Mouse (Mus musculus) frontal cortex, adult (tissue): ENCODE results near the gene Kcnq2.
A peak's percentile ranks its signal among the peaks of the same experiment; 100 is the strongest.

Source experiments
- ATAC-seq: cut with Nextera tagmentation; 2 replicates; pipeline ENCODE4 v1.9.2; 2017; ENCODE audit warnings: mild to moderate bottlenecking, moderate library complexity, mixed read lengths; ENCODE audit not compliant: low TSS enrichment

The Kcnq2 gene

GRCm38 (mm10) chr2:181147546-181148317 lies 12.6 kb upstream of the Kcnq2 start:
- no peak for ATAC-seq

- ATAC-seq, result no peak
Observed at GRCm38 (mm10) chr2:181146976-181147545, 12.0 kb upstream of the Kcnq2 start.

- no peak for ATAC-seq
Observed at GRCm38 (mm10) chr2:181144675-181145074, 9.6 kb upstream of the Kcnq2 start.

- peak; percentile 11; the same call in 1 of the 2 replicates for ATAC-seq
Observed at GRCm38 (mm10) chr2:181143509-181144276, 8.6 kb upstream of the Kcnq2 start.

DNA sequence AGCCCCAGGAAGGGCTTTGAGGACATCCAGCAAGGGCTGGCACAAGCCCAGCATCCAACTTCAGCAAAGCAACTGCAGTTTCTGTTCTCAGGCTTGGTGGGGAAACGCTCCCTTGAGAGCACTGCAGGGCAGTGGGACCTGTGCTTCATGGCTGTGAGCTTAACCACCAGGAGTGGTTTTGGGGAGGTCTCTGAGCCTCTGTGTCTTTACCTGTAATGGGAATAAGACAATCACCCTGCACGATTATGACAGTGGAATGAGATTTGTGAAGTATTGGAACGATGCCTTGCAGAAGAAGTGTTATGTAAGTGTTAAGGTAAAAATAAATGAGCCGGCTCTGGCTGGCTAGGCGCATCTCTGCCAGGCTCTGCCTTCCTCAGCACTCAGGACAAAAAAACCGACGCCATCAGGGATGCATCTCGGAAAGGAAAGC lies 7.6 kb upstream of the Kcnq2 start:
- ATAC-seq, result peak; percentile 40

DNA sequence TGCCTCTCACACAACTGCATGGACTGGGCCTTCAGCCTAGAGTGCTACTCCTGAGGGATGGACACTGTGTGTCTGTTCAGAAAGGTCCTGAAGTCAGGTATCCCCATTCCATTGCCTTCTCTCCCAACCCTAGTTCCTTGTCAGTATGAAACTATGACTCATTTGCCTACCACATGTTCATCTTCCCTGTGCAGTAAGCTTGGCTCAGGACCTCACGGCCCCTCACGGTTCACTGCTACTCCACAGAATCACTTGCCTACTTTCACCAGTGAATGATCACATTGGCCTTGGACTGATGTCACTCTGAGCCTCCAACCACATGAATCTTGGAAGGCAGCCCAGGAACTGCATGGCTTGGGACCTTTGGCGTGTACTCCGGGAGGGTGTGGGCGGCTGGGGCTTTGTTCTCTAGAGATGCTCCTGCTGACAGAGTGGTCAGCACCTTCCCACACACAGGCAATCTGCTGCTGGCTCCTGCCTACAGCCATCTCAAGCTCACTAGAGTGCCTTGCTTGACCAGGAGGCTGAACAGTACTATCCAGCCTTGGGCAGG lies 4.6 kb upstream of the Kcnq2 start:
- ATAC-seq, result no peak

DNA sequence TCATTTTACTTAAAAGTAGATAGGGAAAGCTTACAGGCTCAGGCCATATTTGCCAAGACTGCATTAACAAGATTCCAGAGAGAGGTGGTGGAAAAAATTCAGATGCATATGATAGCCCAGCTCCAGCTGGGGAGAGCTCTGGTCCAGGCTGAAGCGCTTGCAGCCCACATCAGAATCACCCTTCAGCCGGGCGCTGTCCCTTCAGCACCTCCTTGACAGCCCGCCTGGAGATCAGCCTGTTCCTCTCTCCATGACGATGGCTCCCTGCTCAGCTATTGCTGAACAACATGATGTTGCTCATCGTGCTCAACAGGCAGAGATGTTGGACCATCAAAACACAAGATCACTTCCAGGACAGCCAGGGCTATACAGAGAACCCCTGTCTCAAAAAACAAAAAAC lies 1.8 kb upstream of the Kcnq2 start:
- no peak for ATAC-seq

GRCm38 (mm10) chr2:181135446-181135818 lies 332 bp upstream of the Kcnq2 start:
- ATAC-seq, result no peak

GRCm38 (mm10) chr2:181133837-181134590 lies 1.1 kb downstream of the Kcnq2 start:
- ATAC-seq, result peak; percentile 28; the same call in 1 of the 2 replicates

DNA sequence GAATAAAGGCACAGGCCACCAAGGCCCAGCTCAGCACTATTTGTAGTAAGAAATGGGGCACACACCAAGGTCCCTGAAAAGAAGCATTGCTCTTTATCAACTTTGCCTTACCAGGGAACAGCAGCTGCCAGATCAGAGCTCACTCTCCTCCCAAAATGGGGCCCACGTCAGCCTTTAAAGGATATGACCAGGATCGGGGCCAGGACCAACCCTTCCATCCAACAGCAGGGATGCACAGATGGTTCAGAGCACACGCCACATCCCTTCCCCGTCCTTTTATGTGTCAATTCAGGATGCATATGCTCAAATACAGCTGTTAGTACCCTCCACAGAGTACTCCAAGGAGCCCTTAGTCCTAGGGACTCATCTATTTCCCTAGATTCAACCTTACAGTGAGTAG lies 4.9 kb downstream of the Kcnq2 start:
- ATAC-seq, result peak; percentile 33

GRCm38 (mm10) chr2:181128963-181129362 lies 6.1 kb downstream of the Kcnq2 start:
- ATAC-seq, result no peak

DNA sequence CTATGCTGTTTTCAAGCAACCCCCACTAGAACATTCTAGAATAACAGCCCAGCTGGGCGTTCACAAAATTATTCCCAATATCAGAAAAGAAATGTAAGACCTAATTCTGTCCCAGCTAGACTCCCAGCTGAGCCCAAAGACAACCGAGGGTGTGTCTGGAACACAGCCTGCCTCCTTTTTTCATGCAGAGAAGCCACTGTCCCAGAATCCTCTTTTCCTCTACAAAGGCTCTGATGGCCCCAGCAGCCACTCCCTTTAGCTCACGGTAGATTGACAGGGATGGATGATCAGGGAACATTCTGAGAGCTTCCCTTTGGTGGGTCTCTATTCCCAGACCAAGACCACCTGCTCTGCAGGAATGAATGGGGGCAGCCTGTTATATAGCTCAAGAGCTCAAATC lies 7.3 kb downstream of the Kcnq2 start:
- ATAC-seq, result no peak

DNA sequence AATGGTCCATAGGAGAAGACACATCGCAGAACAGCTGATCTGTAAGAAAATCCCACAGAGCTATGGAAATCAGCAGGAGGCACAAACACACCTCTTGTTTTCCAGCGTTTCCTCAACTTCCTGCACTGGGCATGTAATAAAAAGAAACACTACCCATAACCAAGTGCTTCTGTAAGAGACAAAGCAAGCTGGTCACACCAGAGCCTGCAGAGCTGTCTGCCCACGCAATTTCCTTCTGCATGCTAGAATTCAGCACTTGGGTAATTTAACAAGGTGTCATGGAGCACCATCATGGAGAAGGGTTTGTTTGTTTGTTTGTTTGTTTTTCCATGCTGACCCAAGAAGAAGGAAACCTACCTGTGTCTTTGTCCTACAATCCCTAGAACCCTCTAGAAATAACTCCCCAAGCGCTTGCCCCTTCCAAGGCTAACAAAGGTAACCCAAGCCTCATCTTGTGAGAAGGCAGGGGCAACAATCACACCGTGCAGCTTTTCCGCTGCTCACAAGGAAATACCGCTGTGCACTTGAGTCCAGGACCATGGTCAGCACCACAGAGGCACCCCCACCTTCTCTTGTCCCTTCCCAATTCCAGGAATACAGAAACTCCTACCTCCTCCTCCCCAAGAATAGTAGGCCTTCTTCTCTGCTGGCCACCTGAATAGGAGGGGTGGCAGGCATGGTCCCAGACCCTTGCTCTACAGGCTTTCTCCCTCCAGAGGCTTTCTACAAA lies 9.2 kb downstream of the Kcnq2 start:
- ATAC-seq, result peak; percentile 36; the same call in 1 of the 2 replicates

DNA sequence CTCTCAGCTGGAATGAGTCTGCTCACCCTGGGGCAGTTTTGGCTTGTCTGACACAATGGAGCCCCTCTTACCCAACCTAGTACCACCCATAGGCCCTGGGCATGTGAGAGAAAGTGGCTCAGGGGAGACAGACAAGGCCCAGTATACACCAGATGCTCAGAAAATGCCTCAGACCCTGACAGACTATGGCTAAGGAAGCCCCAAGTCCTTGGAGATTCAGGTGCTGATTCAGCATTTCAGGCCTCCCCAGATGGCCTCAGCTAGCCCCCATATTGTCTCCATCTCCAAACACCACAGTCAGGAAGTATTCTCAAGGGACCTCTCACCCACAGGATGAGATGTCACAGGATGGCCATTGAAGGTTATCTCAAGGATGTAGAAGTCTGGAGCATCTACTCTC lies 12.5 kb downstream of the Kcnq2 start:
- no peak for ATAC-seq

DNA sequence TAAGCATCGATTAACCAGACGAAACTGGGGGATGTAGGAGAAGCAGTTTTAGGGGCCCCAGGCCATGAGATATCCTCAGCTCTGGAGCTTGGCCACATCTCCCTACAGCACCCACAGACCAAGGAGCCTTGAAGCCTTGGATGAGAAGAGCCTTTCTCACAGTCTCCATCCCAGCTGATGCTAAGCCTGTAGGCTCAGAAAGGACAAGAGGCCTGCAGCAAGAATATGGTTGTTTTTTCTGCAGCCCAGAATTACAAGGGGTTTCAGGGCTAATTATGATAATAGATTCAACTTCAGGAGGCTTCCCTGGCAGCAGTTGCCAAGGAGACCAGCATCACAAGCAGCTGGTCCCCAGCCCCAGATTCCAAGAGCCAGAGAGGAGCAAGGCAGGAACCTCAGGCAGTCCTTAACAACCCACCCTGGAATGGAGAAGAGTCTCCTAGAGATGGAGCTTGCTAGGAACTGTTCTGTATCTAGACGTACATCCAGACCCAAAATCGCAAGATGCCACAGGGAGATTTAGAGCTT lies 14.1 kb downstream of the Kcnq2 start:
- ATAC-seq, result no peak

DNA sequence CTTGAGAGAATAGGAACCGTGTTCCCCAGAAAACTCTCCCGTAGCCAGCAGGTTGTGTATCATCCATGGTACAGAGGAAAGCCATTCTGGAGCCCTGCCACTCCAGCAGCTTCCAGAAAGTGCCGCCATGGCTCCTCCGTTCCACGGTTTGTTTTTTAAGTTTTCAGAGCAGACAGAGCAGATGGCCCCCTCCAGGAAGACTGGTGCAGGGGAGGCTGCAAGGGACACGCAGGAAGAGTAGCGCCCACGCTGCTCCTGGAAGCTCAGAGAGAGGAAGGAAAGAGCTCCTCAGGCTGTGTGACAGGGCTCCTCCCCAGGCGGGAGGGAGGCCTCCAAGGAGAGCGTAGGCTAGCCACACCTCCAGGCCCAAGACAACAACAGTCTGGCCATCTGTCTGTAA lies 15.1 kb downstream of the Kcnq2 start:
- ATAC-seq, result peak; percentile 89

- ATAC-seq, result no peak
Observed at GRCm38 (mm10) chr2:181116436-181116835, 18.7 kb downstream of the Kcnq2 start.

DNA sequence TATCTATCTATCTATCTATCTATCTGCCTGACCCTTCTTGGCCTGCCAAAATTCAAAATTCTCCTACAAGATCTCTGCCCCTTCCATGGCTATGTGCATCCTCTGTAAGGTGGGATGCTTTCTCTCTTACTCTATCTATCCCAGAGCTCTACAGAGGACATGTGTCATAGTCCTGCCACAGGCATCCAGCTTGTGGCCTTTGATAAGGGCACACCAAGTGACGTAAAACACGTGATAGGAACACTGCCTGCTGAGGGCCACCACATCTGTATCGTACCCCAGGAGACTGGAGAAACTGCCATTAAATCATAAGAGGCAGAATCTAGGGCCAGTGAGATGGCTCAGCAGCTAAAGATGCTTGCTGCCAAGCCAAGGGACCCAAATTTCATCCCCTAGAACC lies 19.7 kb downstream of the Kcnq2 start:
- ATAC-seq, result no peak

DNA sequence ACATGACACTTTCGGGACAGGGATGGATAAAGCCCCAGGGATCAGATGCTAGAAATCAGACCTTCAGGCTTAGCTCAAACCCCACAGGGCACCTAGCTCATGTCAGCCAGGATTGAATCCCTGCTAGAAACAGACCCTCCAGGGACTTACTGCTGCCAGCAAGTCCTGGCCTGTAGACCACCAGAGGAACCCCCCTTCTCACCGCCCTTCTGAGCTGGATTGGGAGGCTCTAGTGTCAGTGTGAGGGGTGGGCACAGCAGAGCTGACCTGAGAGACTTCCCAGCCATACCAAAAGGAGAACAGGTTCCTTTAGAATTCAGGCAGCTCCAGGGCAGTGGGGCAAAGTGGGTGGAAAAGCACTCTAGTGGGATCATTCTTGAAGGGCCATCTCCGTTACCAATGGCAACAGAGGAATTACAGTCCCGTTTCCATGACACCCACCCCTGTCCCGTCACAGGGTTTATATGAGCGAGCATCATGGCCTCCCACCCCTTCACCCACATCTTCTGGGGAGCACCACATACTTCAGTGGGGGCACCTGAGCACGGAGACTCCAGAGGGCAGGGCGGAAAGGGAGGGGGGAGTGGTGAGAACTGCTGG lies 21.2 kb downstream of the Kcnq2 start:
- no peak for ATAC-seq

DNA sequence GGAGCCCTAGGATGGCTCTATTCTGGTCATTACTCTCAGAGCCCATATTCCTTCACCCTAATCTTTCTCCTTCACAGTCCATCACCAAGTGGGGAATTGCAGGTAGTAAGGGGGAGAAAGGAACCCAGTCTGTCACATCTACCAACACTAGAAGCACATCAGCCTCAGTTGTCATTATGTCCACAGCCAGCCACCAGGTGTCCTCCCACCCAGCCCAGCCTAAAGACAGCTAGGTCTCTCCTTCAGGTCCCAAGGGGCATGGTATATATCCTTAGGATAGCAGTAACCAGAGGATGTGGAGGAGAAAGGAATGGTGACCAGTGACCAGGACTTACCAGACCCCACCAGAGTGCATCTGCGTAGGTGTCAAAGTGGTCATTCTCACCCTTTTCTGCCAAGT lies 23.4 kb downstream of the Kcnq2 start:
- ATAC-seq, result no peak
